Mouse (Mus musculus): ENCODE results near the gene Sorbs1.

The Sorbs1 gene

DNA sequence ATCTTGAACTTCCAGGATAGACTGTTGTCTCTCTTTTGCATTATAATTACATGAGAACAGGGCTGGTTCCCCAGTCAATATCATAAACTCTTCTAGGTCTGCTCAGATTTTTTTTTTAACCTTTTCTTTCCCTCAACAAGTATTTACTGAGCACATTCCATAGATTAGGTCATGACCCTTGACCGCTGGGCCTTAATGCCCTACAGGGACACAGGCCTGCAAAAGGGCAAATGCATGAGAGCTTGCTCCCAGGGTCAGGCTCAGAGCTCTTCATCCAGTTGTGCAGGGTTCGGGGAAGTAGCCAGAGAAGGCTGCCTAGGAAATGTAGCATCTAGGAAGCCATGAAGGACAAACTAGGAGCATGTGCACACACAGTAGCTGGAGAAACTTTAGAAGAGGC is 206.9 kb downstream of the Sorbs1 start:
- Histone ChIP-seq H3K36me3 (ENCODE audit: control insufficient read depth, insufficient read depth, low read length, poor library complexity, severe bottlenecking) (no peaks in the 10 kb centered on the region), H3K27me3 (ENCODE audit: control insufficient read depth, insufficient read depth, low read length, poor library complexity, severe bottlenecking) (no peaks in the 10 kb centered on the region)
- no peak for DNase-seq (ENCODE audit: low read depth, low spot score)

DNA sequence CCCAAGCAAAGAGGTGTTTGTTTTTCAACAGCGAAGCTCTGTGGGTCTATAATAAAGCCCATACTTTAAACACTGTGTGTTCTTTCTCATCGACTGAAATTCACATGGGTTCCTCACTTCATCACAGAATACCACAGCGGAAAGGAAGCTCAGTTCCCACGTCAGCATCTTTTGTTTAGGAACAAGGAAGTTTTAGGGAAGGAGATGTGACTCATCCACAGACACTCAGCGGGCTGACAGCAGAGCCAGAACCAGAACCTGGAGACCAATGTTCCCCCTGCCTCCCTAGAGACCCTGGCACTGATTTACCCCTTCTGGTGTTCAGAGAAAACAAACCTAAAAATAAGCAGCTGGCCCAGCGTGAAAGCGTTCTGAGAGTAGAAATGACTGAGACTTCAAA is 208.1 kb downstream of the Sorbs1 start:
- Histone ChIP-seq H3K36me3 (ENCODE audit: control insufficient read depth, insufficient read depth, low read length, poor library complexity, severe bottlenecking) (no peaks in the 10 kb centered on the region), H3K27me3 (ENCODE audit: control insufficient read depth, insufficient read depth, low read length, poor library complexity, severe bottlenecking) (no peaks in the 10 kb centered on the region)

DNA sequence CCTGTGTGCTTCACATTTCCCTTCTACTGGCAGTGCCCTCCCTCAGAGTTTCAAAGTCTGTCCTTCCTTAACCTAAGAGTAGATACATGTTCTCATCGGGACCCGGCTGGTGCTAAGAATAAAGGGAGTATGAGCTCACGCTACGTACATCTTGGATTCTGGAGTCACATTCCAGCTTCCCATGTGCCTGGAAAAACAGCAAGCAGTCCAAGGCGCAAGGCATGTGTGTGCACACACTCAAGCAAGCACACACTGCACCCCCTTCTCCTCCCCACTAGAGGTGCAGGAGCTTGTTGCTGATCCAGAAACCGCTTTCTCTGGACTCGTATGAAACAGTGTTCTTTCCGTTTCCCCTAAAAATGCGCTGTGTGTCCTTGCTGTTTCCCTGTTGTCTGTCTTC is 210.7 kb downstream of the Sorbs1 start:
- H3K36me3 ChIP-seq (ENCODE audit: control insufficient read depth, insufficient read depth, low read length, poor library complexity, severe bottlenecking): no peaks in the 10 kb centered on the region
- no peaks in the 10 kb centered on the region for H3K27me3 ChIP-seq (ENCODE audit: control insufficient read depth, insufficient read depth, low read length, poor library complexity, severe bottlenecking)
- DNase-seq (ENCODE audit: low read depth, low spot score): no peak

More for the DNA sequence above, 208.1 kb downstream of the Sorbs1 start:
- DNase-seq (ENCODE audit: low read depth, low spot score): no peak

DNA sequence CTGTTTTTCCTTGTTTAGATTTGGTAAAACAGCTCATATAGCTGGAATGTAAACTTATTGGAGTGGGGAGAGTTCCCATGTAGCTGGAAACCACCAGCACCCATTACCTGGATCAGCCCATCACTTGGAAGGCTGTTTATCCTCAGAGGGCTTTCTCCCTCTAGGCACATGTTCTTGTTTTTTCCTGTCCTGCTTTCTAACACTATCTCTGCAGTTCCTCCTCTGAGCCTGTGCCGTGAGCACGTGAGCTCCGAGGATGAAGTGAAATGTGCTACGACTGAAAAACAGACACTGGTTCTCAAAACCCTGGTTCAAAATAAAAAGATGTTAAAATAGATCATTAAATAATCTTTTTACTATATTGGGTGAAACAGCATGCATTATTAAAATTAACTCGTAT is 211.1 kb downstream of the Sorbs1 start:
- Histone ChIP-seq H3K36me3 (ENCODE audit: control insufficient read depth, insufficient read depth, low read length, poor library complexity, severe bottlenecking) (no peaks in the 10 kb centered on the region), H3K27me3 (ENCODE audit: control insufficient read depth, insufficient read depth, low read length, poor library complexity, severe bottlenecking) (no peaks in the 10 kb centered on the region)
- no peak for DNase-seq (ENCODE audit: low read depth, low spot score)

DNA sequence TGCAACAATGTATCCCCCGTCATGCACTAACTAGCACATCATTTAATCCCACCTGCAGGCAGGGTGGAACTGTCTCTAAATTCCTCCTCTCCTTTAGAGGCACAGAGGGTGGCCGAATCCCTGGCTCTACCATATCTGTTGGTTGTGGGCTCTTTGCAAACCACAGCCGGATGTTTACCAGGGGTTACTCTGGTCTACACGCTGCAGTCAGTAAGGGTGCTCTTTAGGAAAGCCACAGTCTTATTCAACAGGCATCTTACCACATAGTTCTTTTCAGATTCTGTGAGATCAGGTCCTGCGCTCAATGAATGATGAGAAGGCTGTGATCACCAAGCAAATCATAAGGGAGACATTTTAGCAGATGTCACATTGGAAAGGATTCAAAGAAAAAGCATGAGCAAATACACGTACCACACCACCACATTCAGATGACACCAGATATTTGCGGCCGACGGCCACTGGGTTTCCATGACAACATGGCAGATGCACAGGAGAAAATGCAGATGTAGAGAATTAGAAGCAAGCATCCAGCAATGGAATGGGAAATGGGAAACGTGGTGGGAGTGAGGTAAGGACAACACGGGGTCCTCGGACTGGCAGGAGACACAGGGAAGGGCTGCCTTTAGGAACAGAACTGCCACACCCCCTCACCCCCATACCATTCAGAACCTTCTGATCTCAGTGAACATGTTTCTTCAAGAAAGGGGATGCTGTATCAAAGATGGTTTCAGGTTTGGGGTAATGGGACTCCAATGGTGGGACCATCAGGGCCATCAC is 213.4 kb downstream of the Sorbs1 start:
- DNase-seq (ENCODE audit: low read depth, low spot score): no peak
- Histone ChIP-seq H3K27me3 (ENCODE audit: control insufficient read depth, insufficient read depth, low read length, poor library complexity, severe bottlenecking) (no peaks in the 10 kb centered on the region), H3K36me3 (ENCODE audit: control insufficient read depth, insufficient read depth, low read length, poor library complexity, severe bottlenecking) (no peaks in the 10 kb centered on the region)

DNA sequence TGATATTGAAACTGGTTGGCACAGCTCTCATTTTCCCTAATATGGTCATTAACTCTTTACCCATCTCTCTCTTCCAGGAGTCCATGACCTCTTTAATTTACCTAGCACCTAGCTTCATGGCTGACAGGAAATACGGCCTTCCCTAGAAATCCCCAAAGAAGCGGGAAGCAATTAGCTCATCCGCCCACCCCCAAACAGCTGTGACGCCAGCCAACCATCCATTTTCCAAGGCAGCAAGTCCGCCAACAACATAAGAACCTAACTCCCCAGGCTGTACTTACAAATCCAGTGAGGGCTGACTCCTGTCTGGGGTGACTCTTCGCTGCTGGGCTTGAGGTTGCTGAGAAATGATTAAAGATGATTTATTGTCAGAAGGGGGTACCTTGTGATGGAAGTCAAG is 214.4 kb downstream of the Sorbs1 start:
- no peak for DNase-seq (ENCODE audit: low read depth, low spot score)
- Histone ChIP-seq H3K27me3 (ENCODE audit: control insufficient read depth, insufficient read depth, low read length, poor library complexity, severe bottlenecking) (no peaks in the 10 kb centered on the region), H3K36me3 (ENCODE audit: control insufficient read depth, insufficient read depth, low read length, poor library complexity, severe bottlenecking) (no peaks in the 10 kb centered on the region)

DNA sequence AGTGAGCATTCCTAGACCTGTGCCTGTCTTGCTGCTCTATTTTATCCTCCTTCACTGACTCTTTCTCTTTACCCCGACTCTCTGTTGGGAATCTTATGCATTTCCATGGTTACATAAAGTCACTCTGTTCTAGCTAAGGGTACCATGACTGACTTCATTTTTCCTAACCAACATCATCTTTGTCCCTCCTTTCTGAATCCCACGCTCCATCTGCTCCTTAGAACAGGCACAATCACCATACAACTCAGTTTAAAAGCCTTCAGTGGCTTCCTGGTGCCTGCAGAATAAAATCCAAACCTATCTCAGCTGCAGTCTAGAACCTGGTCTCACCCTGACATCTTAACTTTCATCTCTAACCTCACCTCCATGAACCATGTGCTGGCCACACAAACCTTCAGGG is 215.0 kb downstream of the Sorbs1 start:
- Histone ChIP-seq H3K27me3 (ENCODE audit: control insufficient read depth, insufficient read depth, low read length, poor library complexity, severe bottlenecking) (no peaks in the 10 kb centered on the region), H3K36me3 (ENCODE audit: control insufficient read depth, insufficient read depth, low read length, poor library complexity, severe bottlenecking) (no peaks in the 10 kb centered on the region)
- no peak for DNase-seq (ENCODE audit: low read depth, low spot score)

DNA sequence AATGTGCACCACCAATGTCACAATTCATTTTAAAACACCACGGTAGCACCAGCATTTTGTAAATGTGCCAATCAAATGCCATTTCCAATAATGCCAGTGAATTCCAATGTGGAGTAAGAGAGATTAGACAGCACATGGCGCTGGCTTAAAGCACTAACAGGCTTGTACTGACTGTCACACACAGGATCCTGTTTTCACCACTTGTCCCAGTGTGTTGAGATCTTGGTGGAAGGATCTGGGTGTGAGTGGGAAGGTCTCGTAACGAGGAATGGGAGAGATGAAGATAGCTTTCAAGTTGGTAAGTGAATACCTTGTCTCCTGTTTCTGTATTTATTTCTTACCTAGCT is 215.8 kb downstream of the Sorbs1 start:
- no peaks in the 10 kb centered on the region for H3K27me3 ChIP-seq (ENCODE audit: control insufficient read depth, insufficient read depth, low read length, poor library complexity, severe bottlenecking)
- no peak for DNase-seq (ENCODE audit: low read depth, low spot score)
- H3K36me3 ChIP-seq (ENCODE audit: control insufficient read depth, insufficient read depth, low read length, poor library complexity, severe bottlenecking): no peaks in the 10 kb centered on the region

DNA sequence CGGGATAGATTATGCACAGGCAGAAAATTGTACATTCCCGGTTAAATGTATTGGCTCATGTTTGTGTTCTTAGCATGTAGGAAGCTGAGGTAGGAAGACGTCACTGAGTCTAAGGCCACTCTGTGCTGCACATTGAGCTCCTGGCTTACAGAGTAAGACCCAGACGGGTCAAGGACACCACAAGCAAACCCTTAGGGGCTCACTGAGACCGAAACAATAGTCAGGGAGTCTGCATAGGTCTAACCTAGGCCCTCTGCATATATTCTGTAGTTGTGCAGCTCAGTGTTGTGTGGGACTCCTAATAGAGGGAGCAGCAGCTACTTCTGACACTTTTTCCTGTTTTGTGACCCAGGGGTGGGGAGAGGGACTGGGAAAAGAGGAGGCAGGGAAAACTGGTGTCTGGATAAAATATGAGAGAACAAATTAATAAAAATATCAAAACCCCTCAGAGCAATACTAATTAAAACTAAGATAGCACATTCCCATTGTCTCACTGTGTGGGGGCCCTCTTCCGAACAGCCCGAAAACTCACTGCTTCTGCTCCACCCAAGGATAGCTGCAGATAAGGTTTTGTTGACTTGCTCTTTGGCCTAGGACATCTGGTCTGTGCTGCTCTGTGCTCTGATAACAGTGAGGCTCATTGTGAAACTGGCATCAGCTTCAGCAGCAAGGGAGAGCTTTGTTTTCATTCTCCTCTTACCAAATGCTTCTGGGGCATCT is 216.3 kb downstream of the Sorbs1 start:
- Histone ChIP-seq H3K27me3 (ENCODE audit: control insufficient read depth, insufficient read depth, low read length, poor library complexity, severe bottlenecking) (no peaks in the 10 kb centered on the region), H3K36me3 (ENCODE audit: control insufficient read depth, insufficient read depth, low read length, poor library complexity, severe bottlenecking) (no peaks in the 10 kb centered on the region)
- DNase-seq (ENCODE audit: low read depth, low spot score): no peak

DNA sequence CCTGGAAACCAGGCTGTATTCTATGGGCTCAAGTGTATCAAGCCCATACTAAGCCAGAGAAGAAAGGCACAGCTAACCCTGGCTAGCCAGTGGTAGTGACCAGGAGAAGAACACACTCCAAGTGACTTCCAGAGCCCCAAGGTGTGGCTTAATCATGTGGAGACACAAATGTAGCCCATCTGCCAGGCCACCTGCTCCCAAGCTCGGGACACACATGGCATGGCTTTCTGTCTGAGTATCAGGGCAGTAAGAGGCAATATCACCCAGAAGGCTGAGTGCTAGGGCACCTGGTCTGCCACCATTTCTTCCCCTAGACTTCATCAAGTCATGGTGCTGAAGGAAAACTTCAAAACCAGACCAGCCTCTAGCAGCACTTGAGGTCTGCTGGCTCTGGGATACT is 219.3 kb downstream of the Sorbs1 start:
- Histone ChIP-seq H3K36me3 (ENCODE audit: control insufficient read depth, insufficient read depth, low read length, poor library complexity, severe bottlenecking) (no peaks in the 10 kb centered on the region), H3K27me3 (ENCODE audit: control insufficient read depth, insufficient read depth, low read length, poor library complexity, severe bottlenecking) (no peaks in the 10 kb centered on the region)
- DNase-seq (ENCODE audit: low read depth, low spot score): no peak

DNA sequence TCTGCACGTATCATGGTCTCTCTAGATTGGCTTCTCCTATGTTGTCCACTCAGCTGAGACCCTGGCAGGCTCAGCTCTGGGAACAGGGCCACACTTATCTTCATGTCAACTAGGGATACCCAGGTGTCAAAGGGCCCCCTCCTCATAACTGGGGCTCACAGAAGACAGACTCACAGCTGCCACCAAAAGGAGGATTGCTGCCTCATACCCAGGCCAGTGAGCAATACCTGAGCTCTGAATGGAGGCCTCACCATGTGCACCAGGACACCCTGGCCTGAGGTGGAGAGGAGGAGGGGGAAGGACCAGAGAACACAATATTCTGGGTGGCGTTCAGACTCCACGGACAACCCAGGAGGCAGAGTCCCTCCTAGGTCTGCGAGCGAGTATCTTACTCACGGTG is 219.8 kb downstream of the Sorbs1 start:
- H3K27me3 ChIP-seq (ENCODE audit: control insufficient read depth, insufficient read depth, low read length, poor library complexity, severe bottlenecking): no peaks in the 10 kb centered on the region
- H3K36me3 ChIP-seq (ENCODE audit: control insufficient read depth, insufficient read depth, low read length, poor library complexity, severe bottlenecking): no peaks in the 10 kb centered on the region

DNA sequence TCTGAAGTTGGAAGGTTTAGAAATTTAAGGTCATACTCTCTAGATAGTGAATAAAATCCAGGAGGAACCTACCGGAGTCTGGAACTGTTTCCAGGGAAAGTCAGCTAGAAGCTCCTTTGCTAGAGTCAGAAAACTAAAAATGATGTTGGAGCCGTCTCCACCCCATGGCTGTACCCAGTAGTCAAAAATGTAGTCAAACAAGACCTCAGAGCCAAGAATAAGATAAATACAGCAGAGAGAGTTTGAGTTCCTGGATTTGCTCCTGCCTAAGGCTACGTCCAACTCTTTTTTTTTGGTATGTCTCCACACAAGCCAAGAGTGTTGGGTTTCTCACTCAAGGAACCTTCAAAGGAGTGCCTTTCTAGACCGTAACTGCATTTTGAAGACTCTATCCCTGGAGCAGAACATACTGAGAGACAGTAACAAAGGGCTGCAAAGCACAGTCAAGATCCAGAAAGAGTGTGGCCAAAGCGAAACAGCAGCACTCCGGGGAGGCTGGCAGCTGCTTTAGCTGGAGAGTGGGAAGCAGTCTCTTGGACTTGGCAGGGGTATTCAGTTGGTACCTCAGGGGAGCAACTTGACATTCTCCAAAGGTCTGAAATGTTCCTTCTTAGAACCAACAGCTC is 223.4 kb downstream of the Sorbs1 start:
- Histone ChIP-seq H3K27me3 (ENCODE audit: control insufficient read depth, insufficient read depth, low read length, poor library complexity, severe bottlenecking) (no peaks in the 10 kb centered on the region), H3K36me3 (ENCODE audit: control insufficient read depth, insufficient read depth, low read length, poor library complexity, severe bottlenecking) (no peaks in the 10 kb centered on the region)
- DNase-seq (ENCODE audit: low read depth, low spot score): no peak

More for the DNA sequence above, 219.8 kb downstream of the Sorbs1 start:
- DNase-seq (ENCODE audit: low read depth, low spot score): no peak

DNA sequence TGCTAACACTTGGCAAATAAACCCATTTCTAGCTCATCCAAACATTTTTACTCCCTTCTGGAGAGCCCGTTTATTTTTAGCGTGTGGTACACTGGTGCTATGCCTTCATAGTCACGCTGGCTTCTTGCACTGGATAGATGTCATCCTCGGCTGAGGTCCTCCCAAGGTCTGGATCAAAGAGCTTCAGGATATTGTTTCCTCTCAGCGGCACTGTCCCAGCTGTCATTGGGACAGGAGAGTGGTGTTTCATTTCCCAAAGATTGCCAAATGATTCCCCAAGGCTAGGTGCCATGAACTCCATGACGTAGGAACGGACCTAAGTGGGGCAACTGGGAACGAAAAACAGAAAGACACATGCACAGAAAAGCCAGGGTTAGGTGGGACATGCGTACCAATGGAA is 225.2 kb downstream of the Sorbs1 start:
- no peaks in the 10 kb centered on the region for H3K27me3 ChIP-seq (ENCODE audit: control insufficient read depth, insufficient read depth, low read length, poor library complexity, severe bottlenecking)
- no peaks in the 10 kb centered on the region for H3K36me3 ChIP-seq (ENCODE audit: control insufficient read depth, insufficient read depth, low read length, poor library complexity, severe bottlenecking)
- no peak for DNase-seq (ENCODE audit: low read depth, low spot score)

DNA sequence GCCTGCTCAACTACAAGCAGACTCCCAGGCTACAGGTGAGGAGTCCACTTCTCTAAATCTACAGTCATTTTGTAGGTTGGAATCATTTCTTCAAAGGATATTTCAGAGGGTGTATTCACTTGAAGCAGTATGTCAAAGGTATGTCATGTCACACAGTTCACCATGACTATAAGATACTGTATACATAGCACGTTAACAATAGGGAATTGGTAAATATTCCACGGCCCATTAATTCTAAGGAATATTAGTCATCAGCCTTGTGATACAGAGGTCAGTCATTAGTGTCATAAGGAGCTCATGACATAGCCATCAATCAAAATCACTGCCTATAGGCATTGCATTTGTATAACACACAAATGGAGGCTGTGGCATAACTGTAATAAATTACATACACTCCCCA is 228.9 kb downstream of the Sorbs1 start:
- Histone ChIP-seq H3K27me3 (ENCODE audit: control insufficient read depth, insufficient read depth, low read length, poor library complexity, severe bottlenecking) (no peaks in the 10 kb centered on the region), H3K36me3 (ENCODE audit: control insufficient read depth, insufficient read depth, low read length, poor library complexity, severe bottlenecking) (no peaks in the 10 kb centered on the region)
- no peak for DNase-seq (ENCODE audit: low read depth, low spot score)

DNA sequence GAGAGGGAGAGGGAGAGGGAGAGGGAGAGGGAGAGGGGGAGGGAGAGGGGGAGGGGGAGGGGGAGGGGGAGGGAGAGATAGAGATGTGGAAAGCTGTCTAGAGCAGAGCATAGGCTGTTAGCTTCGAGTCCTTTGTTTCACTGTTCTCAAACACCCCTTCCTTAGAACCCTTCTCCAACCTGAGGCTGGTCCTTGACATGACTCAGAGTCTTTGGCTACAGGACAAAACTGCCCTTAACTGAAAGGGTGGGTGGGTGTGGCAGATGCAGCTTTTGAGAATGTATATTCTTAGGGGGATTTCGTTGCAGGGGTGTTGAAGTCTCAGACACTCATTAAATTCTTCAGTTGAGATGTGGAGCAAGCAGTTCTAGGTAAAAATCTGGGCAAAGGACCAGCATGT is 230.2 kb downstream of the Sorbs1 start:
- Histone ChIP-seq H3K27me3 (ENCODE audit: control insufficient read depth, insufficient read depth, low read length, poor library complexity, severe bottlenecking) (no peaks in the 10 kb centered on the region), H3K36me3 (ENCODE audit: control insufficient read depth, insufficient read depth, low read length, poor library complexity, severe bottlenecking) (no peaks in the 10 kb centered on the region)
- DNase-seq (ENCODE audit: low read depth, low spot score): no peak

Measured in splenic B cell, adult 2 months (primary cell).